Mouse (Mus musculus): Measurements from ENCODE around the gene Fam124b.

Gene Fam124b

DNA sequence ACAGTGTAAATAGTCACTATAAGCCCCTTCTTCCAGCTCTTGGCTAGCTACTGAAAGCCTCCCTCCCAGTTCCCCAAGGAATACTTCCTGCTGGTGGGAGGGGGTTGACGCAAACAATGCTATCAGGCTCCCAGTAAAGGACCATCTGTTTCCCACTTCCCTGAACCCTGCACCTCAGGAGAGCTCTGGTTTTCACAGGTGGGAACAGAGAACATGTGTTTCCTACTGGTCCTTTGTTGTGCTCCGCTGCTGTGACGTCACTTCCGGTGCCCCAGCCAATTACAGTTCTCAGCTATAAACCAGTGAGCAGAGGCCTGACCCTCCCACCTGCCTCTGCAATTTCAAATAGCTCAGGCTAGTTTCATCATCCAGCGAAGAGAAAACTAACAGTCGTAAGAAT, at the start of gene Fam124b:
Gene Fam124b (minus strand): TSS at position 206 of the 400 bp plus-strand sequence.
- DNase-seq (ENCODE audit: low read depth) = no peak

DNA sequence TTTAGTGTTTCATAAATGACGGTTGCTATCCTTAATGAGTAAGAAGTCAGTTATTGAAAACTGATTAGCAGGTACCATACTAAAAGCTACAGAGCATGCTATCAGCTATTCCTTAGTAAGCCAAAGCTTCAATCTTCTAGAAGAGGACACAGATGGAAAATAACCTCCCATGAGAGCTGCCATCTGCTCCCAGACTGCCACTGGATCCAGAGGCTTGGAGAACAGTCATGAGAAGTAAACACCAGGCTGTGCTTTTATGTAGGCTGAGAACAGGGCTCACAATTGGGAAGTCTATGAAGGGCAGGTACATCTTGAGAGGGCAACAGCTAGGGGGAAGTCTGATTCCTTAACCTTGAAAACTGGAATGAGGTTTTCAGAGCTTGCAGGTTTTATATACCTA, 42.2 kb upstream of the Fam124b start:
- DNase-seq (ENCODE audit: low read depth) = no peak

DNA sequence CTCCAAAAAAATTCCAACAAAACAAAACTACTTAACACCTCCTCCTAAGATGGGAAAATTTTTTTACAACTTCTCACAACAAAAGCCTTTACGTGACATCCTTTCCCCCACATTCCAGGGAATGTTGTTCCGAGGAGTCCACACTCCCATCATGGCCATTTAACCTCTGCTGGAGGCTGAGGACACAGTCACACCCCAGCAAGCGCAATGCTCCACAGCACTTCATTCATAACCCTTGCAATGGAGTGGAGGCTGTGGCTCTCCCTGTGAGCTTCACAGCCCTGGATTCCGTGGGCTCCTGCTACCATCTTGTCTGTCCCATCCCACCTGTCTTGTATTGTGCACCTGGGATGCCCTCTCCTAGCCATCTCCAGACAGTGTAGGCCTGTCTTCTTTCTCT, 40.4 kb upstream of the Fam124b start:
- DNase-seq (ENCODE audit: low read depth) = no peak

DNA sequence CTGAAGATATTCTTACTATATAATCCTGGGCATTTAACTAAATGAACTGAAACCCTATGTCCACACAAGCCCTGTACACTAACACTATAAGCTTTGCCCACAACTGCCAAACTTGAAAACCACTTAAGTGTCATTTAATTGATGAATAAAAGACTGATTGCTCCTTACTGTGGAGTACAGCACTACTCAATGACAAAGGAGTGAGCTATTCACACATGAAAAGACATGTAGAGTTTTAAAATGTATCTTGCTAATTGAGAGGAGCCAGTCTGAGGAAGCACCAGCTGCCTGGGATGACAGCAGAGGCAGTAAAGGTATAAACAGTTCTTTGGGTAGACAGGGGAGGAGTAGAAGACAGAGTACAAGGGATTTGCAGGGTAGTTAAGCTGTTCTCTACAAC, 35.0 kb upstream of the Fam124b start:
- no peak for DNase-seq (ENCODE audit: low read depth)

DNA sequence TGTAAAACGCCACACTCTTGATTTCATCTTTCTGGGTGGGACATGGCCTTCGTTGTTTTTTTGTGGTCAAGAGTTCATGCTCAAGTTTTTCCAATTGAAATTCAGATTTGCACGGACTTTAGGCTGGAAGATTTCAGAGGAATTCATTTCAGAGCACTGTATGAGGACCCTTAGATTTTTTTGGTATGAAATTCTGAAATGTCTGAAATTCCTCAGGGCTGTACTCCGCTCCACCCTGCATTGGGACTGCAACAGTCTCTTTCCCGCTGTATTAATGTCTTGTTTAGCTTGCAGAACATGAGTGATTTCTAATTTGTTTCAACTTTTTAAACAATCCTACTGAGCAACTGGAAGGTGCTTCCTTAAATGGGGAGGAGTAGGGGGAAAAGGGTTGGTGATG, 32.0 kb upstream of the Fam124b start:
- DNase-seq (ENCODE audit: low read depth) = no peak

DNA sequence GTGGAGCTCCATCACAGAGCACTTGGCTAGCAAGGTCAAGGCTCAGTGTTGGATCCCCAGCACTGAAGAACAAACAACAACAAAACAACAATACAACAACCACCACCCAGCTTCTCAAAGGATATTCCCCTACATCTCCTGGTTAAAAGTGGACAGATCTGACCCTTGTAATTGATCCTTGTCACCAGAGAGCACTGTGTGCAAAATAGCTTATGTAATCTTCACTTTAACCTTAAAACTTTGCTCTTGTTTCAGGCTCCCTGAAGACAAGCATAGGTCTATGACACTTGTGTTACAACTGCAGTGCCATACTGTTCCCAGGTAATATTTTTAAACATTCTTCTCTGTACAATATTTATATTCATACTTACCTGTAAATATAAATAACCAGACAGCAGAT, 28.9 kb upstream of the Fam124b start:
- DNase-seq (ENCODE audit: low read depth) = no peak

DNA sequence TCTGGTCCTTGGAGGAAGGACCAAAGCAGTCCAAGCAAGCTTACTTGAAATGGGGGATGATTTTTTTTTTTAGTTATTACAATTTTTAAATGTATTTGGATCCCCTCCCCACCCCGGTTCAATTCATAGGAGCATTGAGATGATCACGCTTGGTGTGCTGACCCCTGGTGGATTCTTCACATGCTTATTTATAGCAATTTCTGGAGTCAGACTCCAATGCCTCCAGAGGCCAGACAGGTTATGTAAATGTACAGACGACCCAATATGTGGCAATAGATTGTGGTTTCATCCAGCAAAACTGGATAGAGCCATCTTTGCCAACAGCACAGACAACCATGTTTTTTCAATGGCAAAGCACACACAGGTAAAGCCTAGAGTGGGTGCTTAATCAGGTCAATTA, 25.9 kb upstream of the Fam124b start:
- DNase-seq (ENCODE audit: low read depth) = no peak

DNA sequence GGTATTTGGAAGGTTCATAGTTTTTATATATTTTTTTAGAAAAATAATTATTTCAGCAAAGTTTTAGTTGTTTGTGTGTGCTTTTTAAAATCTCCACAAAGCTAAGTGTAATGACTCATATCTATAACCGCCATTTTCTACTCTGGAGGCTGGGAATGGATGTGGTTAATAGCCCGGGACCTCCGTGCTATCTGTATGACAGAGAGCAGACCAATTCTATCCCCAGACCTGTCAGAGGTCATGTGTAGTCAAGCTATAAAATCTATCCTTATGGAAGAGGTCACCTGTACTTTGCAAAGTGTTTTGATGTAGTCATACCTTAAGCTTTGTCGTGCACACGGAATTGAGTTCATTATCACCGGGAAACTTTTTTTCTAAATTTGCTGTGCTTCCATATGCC, 23.3 kb upstream of the Fam124b start:
- DNase-seq (ENCODE audit: low read depth) = no peak

DNA sequence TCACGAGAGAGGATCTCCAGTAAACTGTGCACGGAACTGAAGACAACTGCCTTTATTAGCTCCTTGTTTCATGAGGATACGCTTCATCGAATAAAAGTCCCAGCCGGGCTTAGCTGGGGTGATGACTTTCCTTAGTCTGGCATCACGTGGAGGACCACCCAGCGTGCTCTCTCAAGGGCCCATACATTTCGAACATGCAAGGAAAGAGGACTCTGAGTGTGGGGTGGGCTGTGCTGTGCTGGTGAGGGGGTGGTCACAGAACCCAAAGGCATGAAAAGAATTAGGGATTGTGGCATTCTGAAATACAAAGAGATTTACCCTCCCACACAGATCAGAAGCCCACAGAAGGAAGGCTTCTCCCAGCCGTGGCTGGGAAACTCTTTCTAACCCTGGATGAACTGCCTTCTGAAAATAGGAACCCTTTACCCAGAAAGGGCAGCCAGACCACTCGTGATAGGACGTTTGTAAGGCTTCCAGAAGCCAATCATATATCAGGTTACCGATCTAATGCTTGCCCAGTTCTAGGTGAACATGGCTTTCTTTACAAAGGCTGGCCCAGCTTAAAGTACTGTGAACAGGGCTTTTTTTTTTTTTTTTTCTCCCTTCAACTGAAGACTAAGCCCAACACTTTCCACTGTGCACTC, 21.9 kb upstream of the Fam124b start:
- DNase-seq (ENCODE audit: low read depth) = no peak

DNA sequence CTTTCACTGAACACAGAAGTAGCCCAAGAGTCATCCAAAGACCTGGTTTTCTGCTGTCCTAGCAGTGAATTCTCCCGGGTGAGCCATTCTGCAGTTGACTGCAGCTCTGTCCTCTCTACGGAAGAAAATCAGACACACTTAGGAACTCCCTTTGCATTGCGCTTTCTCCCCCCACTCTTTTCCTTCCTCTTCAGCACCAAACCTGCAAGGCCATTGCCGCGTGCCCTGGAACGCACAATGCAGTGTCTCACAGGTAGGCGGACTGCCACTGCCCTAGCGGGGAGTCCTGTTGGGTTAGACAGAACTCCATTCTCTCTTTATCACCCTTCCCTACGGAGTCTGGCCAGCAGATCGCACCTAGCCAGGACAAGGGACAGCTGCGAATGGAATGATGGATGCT, 21.2 kb upstream of the Fam124b start:
- no peak for DNase-seq (ENCODE audit: low read depth)

DNA sequence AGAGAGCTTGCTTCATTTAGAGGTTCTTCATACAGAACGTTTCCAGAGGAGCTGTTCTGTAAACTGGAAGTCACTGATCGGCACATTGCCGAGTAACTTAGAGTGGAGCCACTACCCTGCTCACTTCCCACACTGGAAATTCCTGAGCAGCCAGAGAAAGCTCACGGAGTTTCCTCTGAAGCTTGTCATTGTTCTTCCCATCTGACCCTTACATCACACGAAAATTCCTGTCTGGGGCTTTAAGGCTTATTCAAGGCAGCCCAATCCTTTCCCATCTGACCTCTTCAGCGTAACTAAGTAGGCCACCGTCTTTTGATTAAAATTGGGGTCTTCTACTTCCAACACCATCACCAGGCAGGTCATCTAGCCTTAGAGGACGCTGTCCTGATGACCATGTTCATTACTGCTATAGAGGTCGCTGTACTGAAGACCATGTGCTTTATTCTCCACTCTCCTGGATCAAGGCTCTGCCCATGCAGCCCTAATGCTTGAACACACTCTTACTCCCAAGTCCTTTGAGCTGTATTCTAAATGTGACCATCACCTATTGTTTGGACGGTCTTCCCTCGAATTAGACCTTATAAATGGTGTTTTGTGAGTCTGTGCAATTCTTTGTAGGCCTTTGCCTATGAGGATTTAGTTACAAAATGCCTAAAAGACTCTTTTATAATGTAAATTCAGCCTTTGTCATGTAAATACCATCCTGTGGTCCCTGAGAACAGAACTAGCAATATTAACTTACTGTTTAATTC, 18.9 kb upstream of the Fam124b start:
- no peak for DNase-seq (ENCODE audit: low read depth)

DNA sequence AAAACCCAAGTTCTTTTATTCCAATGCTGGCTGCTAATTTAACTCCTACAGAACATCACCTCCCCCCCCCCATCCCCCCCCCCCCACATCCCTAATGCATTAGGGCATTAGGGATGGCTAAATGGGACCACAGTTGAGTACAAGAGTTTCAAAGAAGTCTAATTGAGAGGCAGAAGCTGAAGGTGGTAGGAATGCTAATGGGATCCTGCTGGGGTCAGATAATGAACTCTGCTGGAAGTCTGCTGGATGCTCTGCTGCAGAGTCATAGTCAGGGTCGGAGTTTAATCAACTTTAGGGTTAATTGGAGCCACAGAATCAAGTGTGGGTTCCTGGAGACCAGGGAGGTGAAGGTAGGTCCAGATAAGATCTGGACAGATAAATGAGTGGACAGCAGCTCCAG, 17.9 kb upstream of the Fam124b start:
- no peak for DNase-seq (ENCODE audit: low read depth)

DNA sequence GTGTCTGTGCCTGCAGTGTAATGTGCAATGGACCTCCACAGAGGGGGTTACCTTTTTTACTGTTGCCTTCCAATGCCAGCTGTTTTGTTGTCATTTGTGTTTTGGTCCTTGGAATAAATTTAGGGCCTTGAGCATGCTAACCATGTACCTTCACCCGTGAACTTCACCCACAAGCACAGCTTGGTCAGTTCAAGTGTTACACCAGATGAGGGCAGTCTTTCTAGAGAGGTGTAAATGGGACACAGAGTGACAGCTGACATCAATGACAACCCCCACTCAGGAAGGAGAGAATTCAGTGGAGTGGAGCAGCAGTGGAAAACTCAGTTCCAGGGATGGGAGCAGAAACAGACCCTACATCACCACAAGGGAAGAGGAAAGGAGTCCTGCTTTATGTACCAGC, 12.3 kb upstream of the Fam124b start:
- DNase-seq (ENCODE audit: low read depth) = no peak

DNA sequence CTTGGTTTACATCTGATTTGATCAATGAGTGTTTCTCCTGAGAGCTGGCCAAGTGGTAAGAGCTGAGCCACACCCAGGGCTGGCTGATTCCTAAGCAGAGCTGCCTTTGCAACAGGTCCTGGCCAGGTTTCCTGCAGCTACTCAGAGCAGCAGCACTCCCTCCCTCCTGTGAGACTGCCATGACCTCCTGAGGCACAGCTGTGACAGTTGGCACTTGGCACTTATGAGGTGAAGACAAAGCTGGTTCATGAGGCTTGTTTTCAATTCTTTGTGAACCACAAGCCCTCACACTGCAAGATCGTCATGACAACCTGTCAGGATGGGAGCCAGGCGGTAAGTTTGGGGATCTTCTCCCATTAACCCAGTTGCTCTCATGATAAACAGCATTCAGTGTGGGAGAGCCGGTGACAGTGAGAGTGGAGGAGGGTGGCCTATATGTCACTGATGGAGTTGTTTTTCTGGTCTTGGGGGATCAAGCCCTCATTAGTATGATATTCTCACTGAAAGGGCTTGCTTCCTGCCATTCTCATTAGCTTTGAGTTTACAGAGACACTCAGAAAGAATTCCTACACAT, 6.7 kb upstream of the Fam124b start:
- no peak for DNase-seq (ENCODE audit: low read depth)

DNA sequence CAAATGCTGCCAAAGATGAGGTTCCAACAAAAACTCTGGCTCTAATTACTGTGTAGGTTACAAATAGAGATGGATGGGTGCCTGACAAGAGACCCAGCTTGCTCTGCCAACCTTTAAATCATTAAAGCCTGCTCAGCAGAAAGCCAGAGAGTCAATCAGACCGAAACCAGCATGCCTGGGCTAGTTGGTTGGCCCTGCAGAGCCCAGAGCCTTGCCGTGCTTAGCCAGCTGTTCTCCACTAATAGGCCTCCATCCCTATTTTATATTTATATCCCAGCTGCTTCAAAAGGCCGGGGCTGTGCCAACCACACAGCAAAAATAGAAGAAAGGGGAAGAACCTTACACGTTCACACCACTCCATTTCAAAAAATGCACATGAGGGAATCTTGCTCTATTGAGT, 2.9 kb upstream of the Fam124b start:
- DNase-seq (ENCODE audit: low read depth) = no peak

DNA sequence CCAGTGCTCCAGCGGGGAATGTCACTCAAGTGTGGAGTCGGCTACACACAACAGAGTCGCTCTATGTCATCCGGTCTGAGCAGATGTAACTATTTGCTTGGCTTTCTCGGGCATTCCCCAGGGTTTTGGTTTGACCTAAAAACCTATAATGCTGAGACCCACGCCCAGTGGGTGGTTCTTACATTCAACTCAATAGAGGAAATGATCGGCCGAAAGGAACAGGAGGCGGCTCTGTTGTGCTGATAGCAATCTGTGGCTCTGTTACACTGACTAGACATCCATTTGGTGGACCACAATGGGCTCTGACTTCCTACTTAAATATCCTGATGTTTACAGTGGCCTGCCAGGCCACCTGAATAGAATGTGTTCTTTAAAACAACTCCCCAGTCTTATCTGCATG, 4.4 kb downstream of the Fam124b start:
- DNase-seq (ENCODE audit: low read depth) = peak; percentile 14

DNA sequence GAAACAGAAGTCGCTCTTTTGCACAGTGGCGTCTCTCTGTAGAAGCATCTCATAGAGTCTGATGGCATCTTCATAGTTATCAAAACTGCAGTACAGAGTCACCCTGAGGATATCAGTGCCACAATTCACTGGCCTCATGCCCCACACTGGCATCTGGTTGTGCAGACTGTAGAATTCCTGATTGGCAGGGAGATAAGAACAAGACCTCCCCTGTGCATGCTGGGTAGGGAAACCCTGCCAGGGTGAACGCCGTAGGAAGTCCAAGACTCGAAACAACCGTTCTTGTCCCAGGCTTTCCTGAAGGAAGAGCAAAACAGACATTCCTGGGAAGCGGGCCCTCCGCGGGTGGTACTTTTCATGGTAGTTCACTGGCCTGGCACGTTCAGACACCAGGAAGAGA, 5.1 kb downstream of the Fam124b start:
- no peak for DNase-seq (ENCODE audit: low read depth)

DNA sequence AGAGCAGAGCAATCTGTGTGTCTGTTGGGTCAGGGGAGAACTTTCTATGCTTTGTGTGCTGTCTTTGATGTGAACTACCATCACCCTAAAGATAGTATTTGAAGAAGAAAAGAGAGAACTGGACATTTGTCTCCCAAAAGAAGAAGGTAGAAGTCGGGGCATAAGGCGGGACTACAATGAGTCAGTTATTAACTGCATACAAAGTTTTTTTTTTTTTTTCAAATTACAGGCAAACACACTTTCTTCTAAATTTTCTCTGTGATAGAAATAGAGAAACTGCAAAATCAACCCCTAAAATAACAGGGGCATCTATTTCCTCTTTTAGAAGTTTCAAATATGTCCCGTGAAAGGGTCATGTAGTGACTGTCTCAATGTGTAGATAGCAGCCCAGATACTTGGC, 16.0 kb downstream of the Fam124b start:
- DNase-seq (ENCODE audit: low read depth) = no peak

DNA sequence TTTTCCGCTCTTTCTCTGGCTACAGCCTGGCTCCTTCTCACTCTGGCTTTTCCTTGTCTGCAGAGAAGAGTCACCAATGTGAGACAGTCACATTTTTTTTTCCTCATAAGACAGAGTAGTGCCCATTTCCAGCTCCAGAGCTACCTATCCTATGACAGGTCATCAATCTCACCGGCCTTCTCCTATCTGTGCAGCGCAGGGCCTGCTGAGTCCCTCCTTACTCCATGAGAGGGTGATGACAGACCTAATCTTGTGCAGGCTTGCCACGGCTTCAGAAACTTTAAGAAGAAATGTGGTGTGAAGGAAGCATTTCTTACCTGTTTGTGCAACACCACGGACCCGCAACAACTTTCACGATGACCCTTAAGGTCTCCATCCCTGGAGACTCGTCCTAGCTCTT, 25.4 kb downstream of the Fam124b start:
- DNase-seq (ENCODE audit: low read depth) = no peak

DNA sequence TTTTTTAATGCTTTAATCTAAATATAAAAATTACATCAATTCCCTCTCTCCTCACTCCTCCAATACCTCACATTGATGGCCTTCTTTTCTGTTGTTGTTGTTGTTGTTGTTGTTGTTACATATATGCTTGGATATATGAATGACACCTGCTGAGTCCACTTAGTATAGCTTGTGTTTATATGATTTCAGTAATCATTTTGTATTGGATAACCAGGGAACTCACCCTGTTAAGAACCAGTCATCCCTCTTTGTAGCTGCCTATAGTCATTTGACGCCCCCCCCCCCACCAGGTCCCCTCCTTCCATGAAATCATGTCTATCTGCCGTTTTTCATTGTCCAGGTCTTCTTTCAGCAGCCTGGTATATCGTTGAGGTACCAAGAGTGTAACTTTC, 36.9 kb downstream of the Fam124b start:
- DNase-seq (ENCODE audit: low read depth) = no peak

DNA sequence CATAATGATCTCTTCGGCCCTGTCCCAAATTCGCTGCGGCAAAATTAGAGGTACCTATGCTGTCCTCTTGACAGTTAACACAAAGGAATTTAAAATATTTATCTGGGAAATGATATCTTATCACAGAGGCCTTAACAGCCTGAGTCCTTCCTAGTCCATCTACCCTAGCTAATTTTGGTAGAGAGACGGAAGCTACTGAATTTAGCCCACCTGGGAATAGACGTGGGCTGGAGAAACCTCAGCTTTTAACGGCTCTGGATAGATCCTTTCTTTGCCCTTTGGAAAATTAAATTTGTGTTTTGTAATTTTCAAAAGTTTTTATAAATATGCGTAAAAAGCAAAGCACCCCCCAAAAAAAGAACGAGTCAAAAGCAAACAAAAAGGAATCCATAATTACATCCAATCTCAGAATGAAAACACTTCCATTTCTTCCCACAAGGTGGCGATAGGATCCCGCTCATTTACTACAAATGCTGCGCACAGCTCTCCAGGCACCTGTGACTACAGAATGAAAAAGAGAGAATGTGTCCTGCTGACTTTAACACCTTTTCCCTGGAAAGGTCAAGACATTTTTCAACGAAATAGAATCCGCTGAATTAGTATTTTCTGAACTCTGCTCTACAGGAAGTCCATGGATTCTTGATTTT, 37.4 kb downstream of the Fam124b start:
- DNase-seq (ENCODE audit: low read depth) = peak; percentile 53

DNA sequence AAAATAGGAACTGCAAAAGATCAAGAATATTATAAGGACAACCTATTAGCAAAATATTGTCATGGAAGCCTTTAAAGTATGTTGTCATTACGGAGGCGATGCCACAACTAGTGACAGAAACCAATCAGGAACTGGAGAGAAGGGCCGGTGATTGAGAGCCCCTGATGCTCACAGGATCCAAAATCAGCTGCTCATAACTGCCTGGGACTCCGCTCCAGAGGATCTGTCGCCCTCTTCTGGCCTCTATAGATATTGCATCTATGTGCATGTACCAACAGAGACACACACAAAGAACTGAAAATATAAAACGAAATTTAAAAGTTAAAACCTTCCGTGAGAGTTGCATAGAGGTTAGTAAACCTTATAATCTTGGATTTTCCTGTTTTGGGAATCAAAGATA, 38.1 kb downstream of the Fam124b start:
- peak; percentile 40 for DNase-seq (ENCODE audit: low read depth)

Measured in c-Kit-positive CD71-negative TER-119-negative erythroid progenitor cells, embryonic 14.5 days (primary cell).